In the genomic region with DNA sequence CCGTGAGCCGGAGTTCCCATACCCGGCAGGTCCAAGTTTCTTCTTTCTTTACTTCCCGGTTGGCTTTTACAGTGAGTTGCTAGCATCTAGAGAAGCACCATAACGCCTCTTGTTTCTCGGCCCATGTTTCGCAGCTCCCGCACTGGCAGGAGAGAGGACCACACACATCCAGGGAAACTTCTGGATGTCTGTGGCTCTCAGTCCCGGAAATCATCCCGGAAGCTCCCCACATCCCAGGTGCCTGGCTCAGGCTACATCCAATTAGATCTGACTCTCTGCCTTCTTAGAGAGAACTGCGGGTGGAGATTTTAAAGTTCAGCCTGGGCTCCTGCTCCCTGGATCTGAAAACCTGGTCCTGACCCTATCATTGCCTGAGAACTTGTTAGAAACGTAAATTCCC, we compare ENCODE assay signal across 25 mouse cellular contexts.
DNase-seq lines count a peak whose midpoint lies in the region; ATAC-seq and TF ChIP-seq lines count a peak whose summit lies in the region.
"Had no signal": no experiment of that assay in that cellular context is flagged by ENCODE, and none has a peak within 500 bp of the region (broad histone marks: within the 10 kb centered on the region; RNA-seq: fewer than 3 reads in every experiment).

No protein-coding gene starts in this region.

- no peaks in the 10 kb centered on the region for H3K9me3 ChIP-seq in forebrain, embryonic 11.5 days (ENCODE audit: control insufficient read depth, low read length)
- no peaks in the 10 kb centered on the region for H3K9me3 ChIP-seq in forebrain, embryonic 14.5 days (replicated peaks; ENCODE audit: control insufficient read depth, low read length)
- H3K9me3 ChIP-seq in midbrain, embryonic 11.5 days (ENCODE audit: control insufficient read depth, low read length): no peaks in the 10 kb centered on the region
- H3K9me3 ChIP-seq in midbrain, postnatal 0 days (ENCODE audit: low read length): no peaks in the 10 kb centered on the region
- H3K9me3 ChIP-seq: embryonic facial prominence, embryonic 15.5 days; forebrain, embryonic 10.5 days; hindbrain, embryonic 12.5 days had no signal

- no peak overlapping the region for H3K4me3 ChIP-seq in forebrain, embryonic 11.5 days (ENCODE audit: low read depth, low read length)
- H3K4me3 ChIP-seq in forebrain, embryonic 14.5 days (ENCODE audit: low read depth, low read length): no peak overlapping the region
- H3K4me3 ChIP-seq in midbrain, embryonic 11.5 days (ENCODE audit: low read depth, low read length): no peak overlapping the region
- no peak overlapping the region for H3K4me3 ChIP-seq in midbrain, postnatal 0 days (ENCODE audit: low read depth, low read length)
- H3K4me3 ChIP-seq: embryonic facial prominence, embryonic 15.5 days; erythroblast, embryonic 14.5 days; forebrain, embryonic 10.5 days; heart, adult 2 months; heart, embryonic 13.5 days; hindbrain, embryonic 12.5 days had no signal

- no peak overlapping the region for H3K4me2 ChIP-seq in forebrain, embryonic 11.5 days (ENCODE audit: low read depth, low read length, severe bottlenecking)
- H3K4me2 ChIP-seq in forebrain, embryonic 14.5 days (ENCODE audit: low read length): no peak overlapping the region
- no peak overlapping the region for H3K4me2 ChIP-seq in midbrain, embryonic 11.5 days
- no peak overlapping the region for H3K4me2 ChIP-seq in midbrain, postnatal 0 days (ENCODE audit: low read depth, low read length, poor library complexity, severe bottlenecking)
- H3K4me2 ChIP-seq: embryonic facial prominence, embryonic 15.5 days; heart, embryonic 13.5 days; hindbrain, embryonic 12.5 days had no signal

- no peak for ATAC-seq in forebrain, embryonic 11.5 days (replicated peaks; ENCODE audit: low FRiP score)
- ATAC-seq in forebrain, embryonic 14.5 days: no peak
- no peak for ATAC-seq in midbrain, embryonic 11.5 days (ENCODE audit: low FRiP score)
- no peak for ATAC-seq in midbrain, postnatal 0 days (ENCODE audit: low FRiP score)
- ATAC-seq: CD4-positive, CD25-positive, alpha-beta regulatory T cell, adult 4 months; forebrain, embryonic 16.5 days; hindbrain, embryonic 16.5 days; inflammation-experienced regulatory T-cells, adult 6 months; Patski had no signal

- H3K36me3 ChIP-seq in forebrain, embryonic 11.5 days (ENCODE audit: control insufficient read depth, insufficient read depth, low read length): no peaks in the 10 kb centered on the region
- H3K36me3 ChIP-seq in forebrain, embryonic 14.5 days (ENCODE audit: control insufficient read depth, insufficient read depth, low read length): no peaks in the 10 kb centered on the region
- no peaks in the 10 kb centered on the region for H3K36me3 ChIP-seq in midbrain, embryonic 11.5 days (ENCODE audit: control insufficient read depth, insufficient read depth, low read length)
- no peaks in the 10 kb centered on the region for H3K36me3 ChIP-seq in midbrain, postnatal 0 days (ENCODE audit: insufficient read depth, low read length)
- H3K36me3 ChIP-seq: embryonic facial prominence, embryonic 15.5 days; forebrain, embryonic 10.5 days; heart, embryonic 13.5 days; hindbrain, embryonic 12.5 days had no signal

- TF ChIP-seq CTCF in midbrain, postnatal 0 days (IDR thresholded peaks at IDR 0.05): no peak

- no peak overlapping the region for H3K9ac ChIP-seq in forebrain, embryonic 11.5 days (ENCODE audit: low read length)
- no peak overlapping the region for H3K9ac ChIP-seq in forebrain, embryonic 14.5 days (ENCODE audit: low read length)
- no peak overlapping the region for H3K9ac ChIP-seq in midbrain, embryonic 11.5 days (ENCODE audit: low read length)
- no peak overlapping the region for H3K9ac ChIP-seq in midbrain, postnatal 0 days (replicated peaks; ENCODE audit: low read length, poor library complexity, severe bottlenecking)
- H3K9ac ChIP-seq: embryonic facial prominence, embryonic 15.5 days; heart, embryonic 13.5 days; hindbrain, embryonic 12.5 days had no signal

- H3K27ac ChIP-seq in forebrain, embryonic 11.5 days (ENCODE audit: low read depth, low read length): no peak overlapping the region
- H3K27ac ChIP-seq in forebrain, embryonic 14.5 days (ENCODE audit: low read depth, low read length): no peak overlapping the region
- no peak overlapping the region for H3K27ac ChIP-seq in midbrain, embryonic 11.5 days (ENCODE audit: low read depth, low read length)
- H3K27ac ChIP-seq in midbrain, postnatal 0 days (ENCODE audit: low read depth, low read length): no peak overlapping the region
- H3K27ac ChIP-seq: embryonic facial prominence, embryonic 15.5 days; forebrain, embryonic 10.5 days; heart, adult 2 months; heart, embryonic 13.5 days; hindbrain, embryonic 12.5 days had no signal

- H3K27me3 ChIP-seq in forebrain, embryonic 11.5 days (ENCODE audit: control insufficient read depth, insufficient read depth, low read length): no peaks in the 10 kb centered on the region
- 0 out of 2 replicates have a peak, but pooled peaks cover 4% of the 10 kb centered on the region for H3K27me3 ChIP-seq in forebrain, embryonic 14.5 days (replicated peaks; ENCODE audit: control insufficient read depth, insufficient read depth, low read length)
- no peaks in the 10 kb centered on the region for H3K27me3 ChIP-seq in midbrain, embryonic 11.5 days (ENCODE audit: control insufficient read depth, insufficient read depth, low read length)
- H3K27me3 ChIP-seq in midbrain, postnatal 0 days (ENCODE audit: insufficient read depth, low read length): no peaks in the 10 kb centered on the region
- H3K27me3 ChIP-seq: embryonic facial prominence, embryonic 15.5 days; heart, embryonic 13.5 days; hindbrain, embryonic 12.5 days had no signal

- no peaks in the 10 kb centered on the region for H3K4me1 ChIP-seq in forebrain, embryonic 11.5 days (replicated peaks; ENCODE audit: control insufficient read depth, insufficient read depth, low read length)
- H3K4me1 ChIP-seq in forebrain, embryonic 14.5 days (ENCODE audit: control insufficient read depth, insufficient read depth, low read length): peaks cover 6% of the 10 kb centered on the region; the same call in 1 of the 2 replicates
- H3K4me1 ChIP-seq in midbrain, embryonic 11.5 days (ENCODE audit: control insufficient read depth, insufficient read depth, low read length): no peaks in the 10 kb centered on the region
- H3K4me1 ChIP-seq in midbrain, postnatal 0 days (ENCODE audit: insufficient read depth, low read length): no peaks in the 10 kb centered on the region
- H3K4me1 ChIP-seq: heart, embryonic 13.5 days had no signal

- 65% methylated on average over 12 of the region's 12 CpGs for WGBS in forebrain, embryonic 11.5 days
- 64% methylated on average over 12 of the region's 12 CpGs for WGBS in forebrain, embryonic 14.5 days
- 65% methylated on average over 12 of the region's 12 CpGs for WGBS in midbrain, embryonic 11.5 days
- WGBS in midbrain, postnatal 0 days: 70% methylated on average over 12 of the region's 12 CpGs

- DNase-seq in forebrain, embryonic 11.5 days (ENCODE audit: low spot score): peak; percentile 53
- no peak for DNase-seq in forebrain, embryonic 14.5 days (ENCODE audit: low spot score)
- DNase-seq in midbrain, embryonic 11.5 days (ENCODE audit: low spot score, missing footprints): peak; percentile 87
- DNase-seq in midbrain, postnatal 0 days (ENCODE audit: low spot score): no peak
- peak; percentile 47 for DNase-seq in ZHBTc4 (ENCODE audit: low read depth, low spot score)
- no peak for DNase-seq in left cerebral cortex, adult 18-20 months (ENCODE audit: low spot score in 2 of 2)
- DNase-seq in urinary bladder, adult 2 months (ENCODE audit: low spot score): no peak
- DNase-seq: adrenal gland, adult 8-10 months; adrenal gland, postnatal 36 days; B cell, adult 2 months; cerebellum, adult 2 months; cerebellum, postnatal 10 days; gastrocnemius, postnatal 14 days; heart, adult 2 months; heart, postnatal 36 days had no signal

Comparison
In these comparisons a context has a peak if more than half of its experiments do, and no peak if none do; other contexts are left out.
1. DNase-seq: peak in forebrain, embryonic 11.5 days (single experiment), midbrain, embryonic 11.5 days (single experiment) and ZHBTc4 (single experiment); none in forebrain, embryonic 14.5 days (single experiment), midbrain, postnatal 0 days (single experiment), left cerebral cortex, adult 18-20 months (0 of 2) and urinary bladder, adult 2 months (single experiment).